Mouse (Mus musculus): ENCODE results near the gene Lrig1. TPM values are rescaled to one million over a fixed set of nuclear protein-coding genes. Genes with fewer than 3 reads are reported as not detected.
A peak's percentile ranks its signal among the peaks of the same experiment; 100 is the strongest.

Gene Lrig1
- total RNA-seq, 2 experiments from 2014 or later: 32.0 to 32.9 TPM

- intact Hi-C loops (cut with DNase I): loop anchor here (5.0 kb wide), 2 partner anchors 72 to 268 kb away; no protein-coding TSS in a partner anchor
- peak in 1 of 2 experiments; percentile 63 for DNase-seq (ENCODE audit: extremely low spot score in 1 of 2, low spot score in 2 of 2)
These were observed 578 bp downstream of the Lrig1 start for GRCm38 (mm10) chr6:94699173-94699987.

GRCm38 (mm10) chr6:94698509-94699172 lies 1.3 kb downstream of the Lrig1 start:
- intact Hi-C loops (cut with DNase I): loop anchor here (5.0 kb wide), 2 partner anchors 71 to 269 kb away; no protein-coding TSS in a partner anchor
- DNase-seq (ENCODE audit: extremely low spot score in 1 of 2, low spot score in 2 of 2): no peak

- intact Hi-C loops (cut with DNase I): loop anchor here (5.0 kb wide), 2 partner anchors 70 to 270 kb away; no protein-coding TSS in a partner anchor
- no peak for DNase-seq (ENCODE audit: extremely low spot score in 1 of 2, low spot score in 2 of 2)
These were observed 2.5 kb downstream of the Lrig1 start for GRCm38 (mm10) chr6:94697423-94697822.

GRCm38 (mm10) chr6:94696182-94697080 lies 3.5 kb downstream of the Lrig1 start:
- no peak for DNase-seq (ENCODE audit: extremely low spot score in 1 of 2, low spot score in 2 of 2)
- intact Hi-C loops (cut with DNase I): loop anchor here (5.0 kb wide), 2 partner anchors 69 to 271 kb away; no protein-coding TSS in a partner anchor

- DNase-seq (ENCODE audit: extremely low spot score in 1 of 2, low spot score in 2 of 2): no peak
- intact Hi-C loops (cut with DNase I): loop anchor here (5.0 kb wide), 2 partner anchors 68 to 272 kb away; no protein-coding TSS in a partner anchor
These were observed 4.6 kb downstream of the Lrig1 start for GRCm38 (mm10) chr6:94695121-94695930.

- DNase-seq (ENCODE audit: extremely low spot score in 1 of 2, low spot score in 2 of 2): no peak
- intact Hi-C loops (cut with DNase I): no loop called here
These were observed 5.5 kb downstream of the Lrig1 start for GRCm38 (mm10) chr6:94694481-94694880.

GRCm38 (mm10) chr6:94693091-94693490 lies 6.9 kb downstream of the Lrig1 start:
- intact Hi-C loops (cut with DNase I): no loop called here
- no peak for DNase-seq (ENCODE audit: extremely low spot score in 1 of 2, low spot score in 2 of 2)

- no peak for DNase-seq (ENCODE audit: extremely low spot score in 1 of 2, low spot score in 2 of 2)
- intact Hi-C loops (cut with DNase I): no loop called here
These were observed 8.0 kb downstream of the Lrig1 start for GRCm38 (mm10) chr6:94692003-94692402.

- intact Hi-C loops (cut with DNase I): no loop called here
- DNase-seq (ENCODE audit: extremely low spot score in 1 of 2, low spot score in 2 of 2): no peak
These were observed 9.7 kb downstream of the Lrig1 start for GRCm38 (mm10) chr6:94690247-94690646.

- DNase-seq (ENCODE audit: extremely low spot score in 1 of 2, low spot score in 2 of 2): no peak
- intact Hi-C loops (cut with DNase I): no loop called here
These were observed 11.2 kb downstream of the Lrig1 start for GRCm38 (mm10) chr6:94688722-94689121.

- no peak for DNase-seq (ENCODE audit: extremely low spot score in 1 of 2, low spot score in 2 of 2)
- intact Hi-C loops (cut with DNase I): no loop called here
These were observed 13.9 kb downstream of the Lrig1 start for GRCm38 (mm10) chr6:94686048-94686447.

GRCm38 (mm10) chr6:94685611-94686010 lies 14.3 kb downstream of the Lrig1 start:
- DNase-seq (ENCODE audit: extremely low spot score in 1 of 2, low spot score in 2 of 2): no peak
- intact Hi-C loops (cut with DNase I): no loop called here

GRCm38 (mm10) chr6:94684844-94685557 lies 15.0 kb downstream of the Lrig1 start:
- intact Hi-C loops (cut with DNase I): no loop called here
- DNase-seq (ENCODE audit: extremely low spot score in 1 of 2, low spot score in 2 of 2): no peak

GRCm38 (mm10) chr6:94683701-94684100 lies 16.3 kb downstream of the Lrig1 start:
- no peak for DNase-seq (ENCODE audit: extremely low spot score in 1 of 2, low spot score in 2 of 2)
- intact Hi-C loops (cut with DNase I): no loop called here

GRCm38 (mm10) chr6:94682270-94682618 lies 17.7 kb downstream of the Lrig1 start:
- intact Hi-C loops (cut with DNase I): no loop called here
- no peak for DNase-seq (ENCODE audit: extremely low spot score in 1 of 2, low spot score in 2 of 2)

- intact Hi-C loops (cut with DNase I): no loop called here
- no peak for DNase-seq (ENCODE audit: extremely low spot score in 1 of 2, low spot score in 2 of 2)
These were observed 18.3 kb downstream of the Lrig1 start for GRCm38 (mm10) chr6:94681446-94682269.

Data from left cerebral cortex, postnatal 10 days (tissue).